Mouse (Mus musculus): ENCODE data around the gene Agr3.
A peak's percentile ranks its signal among the peaks of the same experiment; 100 is the strongest.

The Agr3 gene

DNA sequence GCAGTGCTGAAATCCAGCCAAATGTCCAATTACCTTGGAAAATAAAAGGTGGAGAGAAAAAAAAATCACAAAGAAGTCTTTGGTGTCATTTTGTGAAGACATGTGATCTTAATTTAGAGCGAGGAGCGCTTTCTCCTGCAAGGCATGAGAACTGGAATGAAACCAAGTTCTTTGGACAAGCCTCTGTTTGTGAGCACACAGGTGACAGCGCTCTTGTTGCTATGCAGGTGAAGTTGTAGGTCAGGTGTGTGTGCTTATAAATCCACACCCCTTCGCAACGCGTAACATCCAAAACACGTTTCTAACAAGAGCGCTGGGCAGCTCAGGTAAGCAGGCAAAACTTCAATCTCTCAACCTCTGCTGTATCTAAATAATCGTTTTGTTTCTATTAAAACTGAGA, at the start of gene Agr3:
Gene Agr3, plus strand, starts transcription at position 219 of the 400 bp plus-strand sequence.
- DNase-seq (ENCODE audit: low read depth, low spot score) = no peak

DNA sequence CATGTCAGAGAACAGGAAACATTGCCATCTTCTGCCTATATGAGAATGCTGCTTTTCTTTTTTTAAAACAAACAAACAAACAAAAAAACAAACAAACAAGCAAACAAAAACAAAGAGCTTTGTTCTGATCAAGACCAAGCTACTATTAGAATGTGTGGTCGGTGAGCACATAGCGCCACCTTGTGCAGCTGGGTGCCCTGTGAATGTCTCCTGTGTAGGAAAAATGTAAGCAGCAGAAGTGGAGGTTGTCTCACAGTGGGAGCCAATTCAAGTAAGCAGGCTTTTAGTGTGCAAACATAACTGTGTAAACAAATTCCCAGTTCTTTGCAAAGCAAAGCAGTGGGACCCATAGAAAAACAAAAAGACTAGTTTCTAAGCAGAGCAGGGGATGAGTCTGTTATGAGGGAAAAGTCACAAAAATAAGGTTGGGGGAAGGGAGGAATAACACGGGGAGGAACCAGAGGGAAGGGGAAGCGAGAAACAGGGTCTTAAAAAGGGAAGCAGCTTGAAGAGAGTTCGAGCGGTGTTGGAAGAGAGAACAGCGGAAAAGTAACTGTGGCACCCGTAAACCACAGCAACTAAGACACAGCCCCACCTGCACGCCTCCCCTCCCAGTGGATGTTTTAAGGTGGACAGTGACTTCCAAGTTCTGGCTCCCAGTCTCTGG, 40.4 kb upstream of the Agr3 start:
- DNase-seq (ENCODE audit: low read depth, low spot score) = peak; percentile 57

- DNase-seq (ENCODE audit: low read depth, low spot score) = no peak
These were observed 36.0 kb upstream of the Agr3 start for GRCm38 (mm10) chr12:35889383-35889782.

DNA sequence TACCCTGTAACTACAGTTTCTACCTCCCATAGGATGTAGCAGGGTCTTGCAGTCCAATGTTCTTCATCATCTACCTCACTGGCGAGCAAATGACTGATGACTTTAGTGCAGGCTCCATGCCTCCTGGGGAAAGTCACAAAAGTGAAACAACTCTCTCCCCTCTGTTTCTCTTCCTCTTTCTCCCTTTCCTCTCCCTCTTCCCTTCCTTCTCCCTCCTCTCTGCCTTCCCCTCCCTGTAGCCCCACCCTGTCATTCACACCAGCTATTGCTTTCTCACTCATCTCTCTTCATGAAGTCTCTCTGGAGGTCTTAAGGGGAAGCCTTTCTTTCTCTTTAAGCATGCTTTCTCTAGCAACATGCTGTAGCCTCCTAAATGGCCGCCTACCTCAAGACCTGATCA, 34.7 kb upstream of the Agr3 start:
- DNase-seq (ENCODE audit: low read depth, low spot score) = no peak

- DNase-seq (ENCODE audit: low read depth, low spot score) = peak; percentile 60
These were observed 31.0 kb upstream of the Agr3 start for GRCm38 (mm10) chr12:35894304-35894900.

DNA sequence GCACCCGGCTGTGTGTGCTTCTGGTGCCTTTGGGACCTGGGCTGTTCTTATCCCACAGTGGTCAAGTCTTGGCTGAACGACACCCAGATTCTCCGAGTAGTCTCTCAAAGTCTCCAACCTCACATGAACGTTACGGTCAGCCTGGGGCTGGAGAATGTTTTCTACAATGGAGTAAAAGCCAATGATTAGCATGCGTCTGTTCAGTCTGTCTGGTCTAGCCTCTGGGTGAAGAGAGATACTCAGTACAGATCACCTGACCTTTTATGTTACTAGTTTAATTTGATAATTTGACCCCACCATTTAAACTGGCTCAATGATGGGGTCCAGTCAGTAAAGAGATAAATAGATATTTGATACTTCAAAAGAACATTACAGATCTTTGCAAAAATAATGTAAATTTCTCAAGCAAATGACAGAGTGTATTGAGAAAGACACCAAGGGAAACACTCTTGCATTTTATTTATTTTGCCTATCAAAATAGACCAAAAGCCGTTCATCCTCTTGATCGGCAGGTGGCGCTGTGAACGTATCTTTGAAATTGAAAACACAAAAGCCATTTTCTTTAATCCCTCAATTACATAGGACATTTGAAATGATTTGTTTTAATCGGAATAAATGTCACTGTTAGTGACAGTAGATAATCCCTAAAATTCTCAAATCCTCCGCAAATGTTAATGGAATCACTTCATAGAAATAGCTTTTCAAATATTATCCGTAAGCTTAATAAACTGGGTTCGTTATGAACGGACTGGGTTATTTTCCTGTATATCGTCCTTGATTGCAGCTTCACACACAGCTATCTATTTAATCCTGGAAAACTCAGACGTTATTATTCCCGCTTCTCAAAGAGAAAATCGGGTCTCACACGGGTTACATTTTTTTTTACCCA, 29.3 kb upstream of the Agr3 start:
- peak; percentile 77 for DNase-seq (ENCODE audit: low read depth, low spot score)

DNA sequence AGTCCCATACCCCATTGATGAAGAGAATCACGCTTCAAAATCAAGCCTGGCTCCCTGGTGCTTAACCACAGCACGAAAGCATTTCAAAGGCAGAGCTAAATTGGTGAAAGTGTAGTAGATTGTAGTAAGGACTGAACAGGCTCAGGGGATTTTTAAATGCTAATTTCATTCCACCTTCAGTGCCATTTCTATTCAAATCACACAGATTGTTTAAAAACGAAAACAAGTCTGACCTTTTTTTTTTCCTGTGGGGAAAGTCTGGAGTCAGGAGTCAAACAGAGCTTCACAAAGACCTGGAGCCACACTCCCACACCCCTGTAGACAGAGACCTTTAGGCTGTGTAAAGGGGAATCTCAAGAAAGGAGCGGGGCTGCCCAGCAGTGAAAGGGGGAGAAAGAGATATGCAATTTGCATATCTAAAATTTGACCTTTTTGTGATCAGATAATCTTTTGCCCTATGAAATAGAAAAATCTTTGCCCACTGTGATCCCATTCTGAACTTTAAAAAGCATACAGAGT, 28.6 kb upstream of the Agr3 start:
- DNase-seq (ENCODE audit: low read depth, low spot score) = peak; percentile 65

GRCm38 (mm10) chr12:35910632-35911031, 14.8 kb upstream of the Agr3 start:
- no peak for DNase-seq (ENCODE audit: low read depth, low spot score)

DNA sequence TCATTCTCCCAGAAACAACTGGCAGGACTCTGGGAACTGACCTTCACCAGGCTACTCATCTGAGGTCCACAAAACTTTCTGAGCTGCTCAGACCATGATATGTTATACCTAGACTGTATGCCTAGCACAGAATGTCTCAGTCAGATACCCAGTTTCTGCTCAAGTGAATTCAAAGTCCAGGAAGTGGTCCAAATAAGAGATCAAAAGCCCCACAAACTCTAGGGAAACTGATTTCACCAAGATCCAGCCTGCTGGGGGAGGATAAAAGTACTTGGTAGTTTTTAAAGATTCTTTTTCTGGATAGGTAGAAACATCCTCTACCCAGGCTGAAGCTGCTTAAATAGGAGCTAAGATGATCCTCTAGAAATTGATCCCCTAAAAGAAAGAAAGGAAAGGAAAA, 9.6 kb upstream of the Agr3 start:
- DNase-seq (ENCODE audit: low read depth, low spot score) = no peak

DNA sequence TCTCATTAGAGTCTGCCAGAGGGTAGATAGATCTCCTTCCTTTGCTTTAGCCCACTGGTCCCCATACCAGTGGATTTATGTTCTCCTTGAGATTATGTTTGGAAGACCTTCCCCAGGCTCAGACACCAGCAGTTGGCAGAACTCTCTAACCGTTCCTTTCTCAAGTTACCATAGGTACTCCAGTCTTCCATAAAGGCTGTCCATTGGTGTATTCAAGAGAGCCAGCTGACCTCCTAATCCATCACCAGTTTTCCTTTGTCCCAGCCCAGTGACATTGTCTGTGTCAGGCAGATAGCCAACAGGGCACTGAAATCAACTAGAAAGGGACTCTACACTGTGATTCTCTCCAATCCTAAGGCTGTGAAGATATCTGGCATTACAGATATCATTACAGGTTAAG, 9.0 kb upstream of the Agr3 start:
- no peak for DNase-seq (ENCODE audit: low read depth, low spot score)

GRCm38 (mm10) chr12:35918031-35918430, 7.4 kb upstream of the Agr3 start:
- DNase-seq (ENCODE audit: low read depth, low spot score) = no peak

DNA sequence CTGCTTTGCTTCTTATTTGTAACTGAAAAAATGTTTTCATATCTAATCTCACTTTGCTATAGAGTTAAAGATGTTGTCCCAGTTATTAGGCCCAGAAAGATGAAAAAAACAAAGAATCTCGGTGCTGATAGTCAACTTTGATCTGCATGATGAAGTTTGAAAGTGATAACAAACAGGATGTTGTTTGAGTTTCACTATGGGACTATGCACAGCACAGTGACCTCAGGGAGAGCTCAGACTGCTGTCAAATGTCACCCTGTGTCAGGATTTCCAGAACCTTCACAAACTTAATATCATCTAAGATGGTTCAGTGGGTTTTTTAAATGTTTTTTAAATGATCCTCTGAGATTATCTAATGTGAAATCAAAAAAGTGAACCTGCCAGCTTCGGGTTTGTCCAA, 2.4 kb downstream of the Agr3 start:
- no peak for DNase-seq (ENCODE audit: low read depth, low spot score)

- no peak for DNase-seq (ENCODE audit: low read depth, low spot score)
These were observed 7.4 kb downstream of the Agr3 start for GRCm38 (mm10) chr12:35932816-35933215.

GRCm38 (mm10) chr12:35951757-35952156, 26.3 kb downstream of the Agr3 start:
- no peak for DNase-seq (ENCODE audit: low read depth, low spot score)

DNA sequence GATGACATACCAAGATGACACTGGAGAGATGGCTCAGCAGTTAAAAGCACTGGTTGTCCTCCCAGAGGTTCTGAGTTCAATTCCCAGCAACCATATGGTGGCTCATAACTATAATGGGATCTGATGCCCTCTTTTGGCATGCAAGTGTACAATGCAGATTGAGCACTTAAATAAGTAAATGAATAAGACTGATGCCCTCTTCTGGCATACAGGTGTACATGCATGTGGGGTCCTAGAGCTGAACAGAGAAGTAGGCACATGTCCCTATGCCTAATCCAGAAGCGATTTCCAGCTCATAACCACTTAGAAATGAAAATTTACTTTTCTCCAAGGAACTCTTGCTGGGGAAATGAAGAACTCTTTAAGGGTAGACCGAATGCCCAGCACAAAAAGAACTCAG, 31.8 kb downstream of the Agr3 start:
- peak; percentile 16 for DNase-seq (ENCODE audit: low read depth, low spot score)

GRCm38 (mm10) chr12:35966098-35966767, 40.8 kb downstream of the Agr3 start:
- DNase-seq (ENCODE audit: low read depth, low spot score) = no peak

GRCm38 (mm10) chr12:35966768-35967141, 41.3 kb downstream of the Agr3 start:
- DNase-seq (ENCODE audit: low read depth, low spot score) = no peak

DNA sequence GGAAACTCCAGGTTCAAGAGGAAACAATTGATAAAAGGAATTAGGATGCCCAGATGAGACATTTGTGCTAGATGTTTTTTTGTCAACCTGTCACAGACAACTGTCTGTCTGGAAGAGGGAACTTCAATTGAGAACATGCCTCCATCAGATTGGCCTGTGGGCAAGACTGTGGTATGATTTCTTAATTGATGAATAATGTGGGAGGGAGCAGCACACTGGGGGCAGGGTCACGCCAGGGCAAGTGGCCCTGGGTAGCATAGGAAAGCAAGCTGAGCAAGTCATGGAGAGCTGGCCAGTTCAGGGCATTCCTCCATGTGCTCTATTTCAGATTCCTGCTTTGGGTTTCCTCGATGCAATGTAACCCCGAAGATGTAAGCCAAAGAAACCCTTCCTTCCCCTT, 50.5 kb downstream of the Agr3 start:
- DNase-seq (ENCODE audit: low read depth, low spot score) = no peak

DNA sequence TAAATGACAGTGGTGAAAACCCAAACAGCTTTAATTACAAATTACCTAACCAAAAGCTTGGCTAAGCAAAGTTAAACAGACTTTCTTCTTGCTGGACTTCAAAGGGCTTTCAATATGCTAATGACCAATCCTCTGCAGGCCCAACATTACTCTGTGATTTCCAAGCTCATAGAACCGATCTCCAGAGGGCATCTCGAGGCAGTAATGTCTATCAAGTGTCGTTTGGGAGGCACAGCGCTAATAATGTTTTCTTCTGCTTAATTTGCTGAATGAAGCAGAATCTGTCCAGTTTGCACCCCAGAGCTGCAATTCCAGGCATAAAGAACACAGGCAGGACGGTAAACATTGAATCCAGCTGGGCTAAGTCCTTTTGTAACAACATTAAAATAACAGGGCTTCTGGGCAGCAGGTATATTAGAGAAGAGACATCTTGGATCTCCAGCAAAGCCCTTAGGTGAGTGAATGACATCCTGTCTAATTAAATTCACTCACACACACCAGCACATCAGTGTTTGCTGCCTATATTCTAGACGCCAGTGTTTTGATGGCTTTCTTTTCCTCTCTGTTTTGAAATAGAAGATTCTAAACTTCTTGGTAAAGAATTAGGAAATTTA, 52.3 kb downstream of the Agr3 start:
- DNase-seq (ENCODE audit: low read depth, low spot score) = no peak

- no peak for DNase-seq (ENCODE audit: low read depth, low spot score)
These were observed 54.2 kb downstream of the Agr3 start for GRCm38 (mm10) chr12:35979625-35980024.

DNA sequence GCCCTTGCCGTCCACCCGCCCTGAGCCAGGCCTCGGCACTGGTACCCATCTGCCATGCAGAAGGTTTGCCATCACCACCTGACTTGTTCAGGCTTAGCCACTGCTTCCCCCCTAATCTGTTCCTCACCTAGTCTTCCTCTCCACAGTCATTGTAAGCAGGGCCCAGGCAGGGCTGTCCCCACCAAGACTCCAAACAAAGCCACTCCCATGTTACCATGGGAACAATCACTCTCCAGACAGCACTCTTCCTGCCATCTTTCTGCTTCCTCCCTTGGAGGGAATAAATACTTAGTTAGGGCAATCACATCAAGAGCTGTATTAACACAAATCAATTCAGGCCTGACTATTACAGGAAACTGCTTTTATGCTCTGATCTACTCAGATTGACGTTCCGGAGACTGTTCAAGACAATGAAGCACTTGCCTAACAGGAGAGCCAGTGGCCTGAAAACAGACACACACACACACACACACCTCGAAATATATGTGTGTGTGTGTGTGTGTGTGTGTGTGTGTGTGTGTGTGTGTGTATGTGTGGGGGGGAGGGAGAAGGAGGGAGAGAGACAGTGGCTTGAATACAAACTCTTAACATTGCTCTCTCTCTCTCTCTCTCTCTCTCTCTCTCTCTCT, 56.4 kb downstream of the Agr3 start:
- peak; percentile 73 for DNase-seq (ENCODE audit: low read depth, low spot score)

All from ZHBTc4 (cell line).